Mouse (Mus musculus) MN1 (cell line): ENCODE results near the gene Defb47.

ENCODE experiments used
- DNase-seq: peaks from one replicate; pipeline ENCODE4 v3.0.0-alpha.2; 2016; ENCODE audit warnings: low spot score

Defb47 gene

DNA sequence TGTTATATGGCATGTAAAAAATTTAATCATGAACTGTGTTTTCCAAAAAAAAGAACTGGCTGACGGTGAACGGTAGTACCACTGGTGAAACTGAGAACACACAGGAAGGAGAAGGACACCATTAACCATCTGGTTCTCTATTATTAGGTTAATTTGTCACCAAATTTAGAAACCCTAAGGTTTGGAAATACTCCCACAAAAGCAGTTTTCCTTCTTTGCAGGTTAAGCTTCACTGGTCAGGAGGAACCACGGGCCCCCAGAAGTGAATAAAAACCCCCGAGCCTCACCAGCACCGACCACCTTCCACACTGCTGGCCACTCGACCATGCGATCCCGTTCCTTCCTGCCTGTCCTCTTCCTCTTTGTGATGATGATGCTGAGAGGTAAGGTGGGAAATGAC lies at the start of gene Defb47:
Gene Defb47 (plus strand): TSS at position 301 of the 400 bp plus-strand sequence.
- DNase-seq: no peak

DNA sequence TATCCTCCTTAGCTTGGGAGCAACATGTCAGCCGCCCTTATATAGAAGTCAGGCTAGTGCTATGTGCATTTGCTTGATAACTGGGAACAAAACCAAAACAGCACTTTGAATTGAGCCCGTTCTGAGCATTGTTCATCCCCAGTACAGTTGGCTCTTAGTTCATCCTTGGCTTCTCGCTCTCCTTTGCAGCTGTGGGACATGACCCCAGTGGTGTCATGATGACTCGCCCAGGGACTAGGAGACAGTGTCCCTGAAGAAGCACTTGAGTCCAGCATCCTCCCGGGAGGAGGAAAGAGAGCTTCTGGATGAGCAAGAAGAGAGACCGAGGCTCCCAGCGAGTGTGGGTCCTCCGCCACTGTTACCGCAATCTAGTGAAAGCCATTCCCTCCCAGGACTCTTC lies 41.8 kb upstream of the Defb47 start:
- no peak for DNase-seq

DNA sequence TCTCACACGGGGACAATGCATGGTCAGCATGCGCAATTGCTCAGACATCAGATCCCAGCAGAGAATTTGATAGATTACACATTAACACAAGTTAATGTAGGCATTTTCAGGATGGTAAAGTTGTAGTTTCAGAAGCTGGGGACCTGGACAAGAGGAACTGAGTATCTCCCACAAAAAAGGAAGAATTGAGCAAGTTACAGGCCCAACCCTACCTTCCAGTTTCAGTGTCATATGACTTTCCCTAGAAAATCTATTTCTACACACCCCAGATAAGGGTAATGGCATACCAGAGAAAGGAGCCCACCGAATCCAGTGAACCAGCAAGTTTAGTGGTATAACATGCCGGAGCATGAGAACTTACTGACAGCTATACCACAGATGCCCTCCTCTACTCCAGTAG lies 34.2 kb upstream of the Defb47 start:
- no peak for DNase-seq

DNA sequence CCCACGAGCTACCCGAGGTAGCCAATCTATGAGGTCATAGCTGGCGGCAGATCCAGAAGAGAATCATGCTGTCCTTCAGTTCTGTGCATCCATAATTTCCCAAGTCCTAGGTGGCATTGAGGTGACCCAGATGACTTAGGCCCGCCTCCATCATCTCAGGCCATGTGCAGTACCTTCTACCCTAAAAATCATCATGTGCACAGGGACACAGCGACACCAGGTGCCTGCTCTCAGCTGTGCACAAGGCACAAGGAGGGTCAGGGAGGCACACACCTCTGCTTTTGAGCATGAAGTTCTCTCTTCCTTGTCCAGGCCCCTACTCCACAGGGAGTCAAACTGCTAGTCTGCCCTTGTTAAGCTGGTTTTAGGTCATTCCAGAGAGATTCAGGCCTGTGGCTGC lies 32.5 kb upstream of the Defb47 start:
- DNase-seq: no peak

DNA sequence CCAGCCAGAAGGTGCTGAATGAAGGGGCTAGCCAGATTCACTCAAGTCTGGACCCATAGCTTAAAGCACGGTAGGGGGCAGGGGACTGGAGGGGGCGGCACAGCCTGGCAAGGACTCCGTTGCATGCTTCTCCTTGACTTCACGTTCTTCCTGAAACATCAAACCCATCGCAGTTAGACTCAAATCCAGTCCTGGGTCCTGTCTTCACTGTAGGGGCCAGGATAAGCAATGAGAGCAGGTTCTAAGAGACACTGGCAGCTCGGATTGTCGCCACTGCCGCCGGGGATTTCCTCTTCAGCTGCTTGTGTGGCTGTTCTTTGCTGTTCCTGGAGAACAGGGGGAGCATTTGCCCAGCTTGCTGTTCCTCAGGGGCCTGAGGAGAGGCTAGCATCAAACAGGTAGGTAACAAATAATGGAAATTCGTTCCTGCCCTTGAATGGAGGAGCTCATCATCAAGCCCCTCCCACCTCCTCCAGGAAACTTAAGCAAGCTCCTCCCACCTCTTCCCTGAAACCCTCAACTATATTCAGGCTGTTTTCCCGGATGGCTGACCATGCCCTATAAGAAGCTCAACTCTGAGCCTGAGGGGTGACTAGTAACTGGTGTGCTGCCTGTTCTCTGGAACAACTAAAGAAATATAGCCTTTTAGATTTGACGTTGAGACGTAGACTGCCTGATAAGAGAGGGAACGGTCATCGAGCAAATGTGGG lies 31.9 kb upstream of the Defb47 start:
- DNase-seq: no peak

DNA sequence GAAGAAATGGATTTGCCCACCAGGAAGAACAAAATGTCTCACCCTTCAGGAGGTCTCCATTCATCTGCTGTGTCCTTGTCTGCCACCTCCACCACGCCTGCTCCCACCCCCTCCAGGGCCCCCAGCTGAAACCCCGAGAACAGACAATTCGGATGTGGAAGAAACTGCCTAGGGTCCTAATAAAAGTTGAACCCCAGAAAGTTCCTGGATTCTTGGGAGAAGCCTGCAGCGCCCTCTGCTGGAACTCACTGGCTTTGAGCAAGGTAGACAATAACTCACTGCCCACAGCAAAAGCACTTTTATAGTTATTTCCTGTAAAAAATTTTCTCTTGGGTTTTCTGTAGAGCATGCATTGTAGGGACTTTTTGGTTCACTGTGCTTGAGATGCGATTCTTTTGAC lies 22.8 kb upstream of the Defb47 start:
- DNase-seq: peak; percentile 39

DNA sequence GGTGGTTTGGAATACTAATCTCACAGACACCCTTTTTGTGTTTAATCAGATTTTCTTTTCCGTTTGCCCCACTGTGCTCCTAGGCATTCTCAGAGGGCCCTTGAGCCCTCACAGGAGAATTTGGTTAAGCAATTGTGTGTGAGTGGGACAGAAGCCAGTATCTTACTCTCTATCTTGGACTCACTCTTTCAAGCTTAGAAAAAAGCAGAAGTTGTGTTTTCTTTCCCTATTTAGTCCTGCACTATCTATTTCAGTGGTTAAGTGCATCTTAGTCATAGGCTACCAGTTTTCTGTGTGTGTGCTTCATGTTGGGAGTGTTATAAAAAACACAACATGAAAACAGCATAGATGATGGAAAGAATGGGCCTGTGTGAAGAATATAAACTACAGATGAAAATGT lies 18.1 kb upstream of the Defb47 start:
- DNase-seq: no peak

DNA sequence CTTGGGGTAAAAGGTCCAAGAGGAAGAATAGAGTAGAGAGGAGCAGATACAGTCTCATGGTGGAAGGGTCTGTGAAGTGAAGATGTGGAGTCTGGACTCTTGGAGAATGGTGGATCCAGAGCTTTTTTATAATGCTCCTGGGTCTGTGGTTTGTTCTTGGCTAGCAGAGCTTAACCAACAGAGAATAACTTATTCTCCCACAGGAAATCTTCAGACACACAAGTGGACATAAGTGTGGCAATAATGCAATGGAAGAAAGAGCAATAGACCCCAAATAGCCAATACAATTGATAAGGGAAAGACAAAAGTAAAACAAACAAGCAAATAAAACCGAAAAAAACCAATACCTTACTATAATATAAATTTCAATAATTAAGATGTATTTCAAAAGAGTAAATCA lies 13.5 kb upstream of the Defb47 start, which contains the start of gene Defb48:
Gene Defb48 (minus strand): TSS at position 101 of the 400 bp plus-strand sequence.
- DNase-seq: no peak

DNA sequence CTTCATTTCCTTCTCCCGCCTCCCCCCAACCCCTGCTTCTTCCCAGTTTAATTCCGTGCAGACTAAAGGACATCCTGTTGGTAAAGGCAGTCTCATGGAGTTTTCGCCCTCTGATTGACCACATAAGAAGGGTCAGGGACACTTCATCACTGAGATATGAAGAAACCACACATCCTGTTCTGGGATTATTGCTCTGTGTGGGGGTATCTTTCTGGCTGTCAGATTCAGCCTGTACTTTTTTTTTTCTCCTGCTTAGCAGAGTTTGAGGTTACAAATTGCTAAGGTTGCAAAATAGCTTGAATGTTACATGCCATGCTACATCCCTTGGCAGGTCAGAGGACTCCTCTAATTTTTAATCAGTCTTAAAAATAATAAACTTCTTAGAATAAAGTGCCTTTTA lies 6.6 kb upstream of the Defb47 start:
- no peak for DNase-seq

DNA sequence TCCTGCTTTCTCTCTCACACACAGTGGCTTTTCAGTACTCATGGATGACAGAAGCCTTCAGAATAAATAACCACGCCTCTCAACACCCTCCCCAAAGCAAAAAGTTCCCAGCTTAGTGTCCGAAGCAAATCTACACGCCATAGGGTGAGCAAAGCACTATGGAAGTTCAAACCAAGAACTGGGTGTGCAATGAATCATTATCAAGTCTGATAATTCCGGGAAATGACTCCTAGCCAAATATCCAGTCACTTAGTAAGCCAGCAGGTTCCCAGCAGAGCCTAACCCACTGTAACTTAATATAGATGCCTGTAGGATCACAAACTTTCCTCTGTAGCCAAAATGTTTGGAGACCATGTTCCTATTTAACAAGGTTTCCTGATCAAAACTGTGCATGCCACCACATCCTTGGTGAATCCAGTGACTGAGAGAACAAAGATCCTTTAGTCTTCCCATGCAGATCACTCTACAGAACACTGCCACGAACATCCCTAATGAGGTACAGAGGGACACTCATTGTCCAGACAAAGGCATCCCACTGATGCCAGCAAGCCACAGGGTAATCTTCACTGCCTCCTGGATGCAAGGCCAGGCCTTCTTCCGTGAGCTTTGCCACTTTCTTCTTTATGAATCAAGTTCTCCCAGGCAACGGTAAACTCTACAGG lies 5.9 kb upstream of the Defb47 start:
- DNase-seq: no peak

DNA sequence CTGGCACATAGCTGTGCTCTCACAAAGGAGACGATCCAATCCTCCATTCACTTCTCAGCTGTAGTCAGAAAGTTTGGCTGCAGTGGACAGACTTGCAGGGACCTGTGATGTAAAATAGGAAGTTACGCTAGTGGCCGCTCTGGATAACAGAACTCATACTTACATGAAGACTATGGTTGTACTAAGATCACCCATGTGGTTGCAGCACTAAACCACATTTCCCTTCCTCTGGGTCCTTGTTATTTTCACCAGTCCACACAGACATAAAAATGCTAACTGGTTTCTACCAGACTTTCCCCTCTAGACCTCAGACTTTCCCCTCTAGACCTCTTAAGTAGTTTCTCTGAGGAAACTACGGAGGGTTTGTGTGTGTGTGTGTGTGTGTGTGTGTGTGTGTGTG lies 1.1 kb downstream of the Defb47 start:
- no peak for DNase-seq

DNA sequence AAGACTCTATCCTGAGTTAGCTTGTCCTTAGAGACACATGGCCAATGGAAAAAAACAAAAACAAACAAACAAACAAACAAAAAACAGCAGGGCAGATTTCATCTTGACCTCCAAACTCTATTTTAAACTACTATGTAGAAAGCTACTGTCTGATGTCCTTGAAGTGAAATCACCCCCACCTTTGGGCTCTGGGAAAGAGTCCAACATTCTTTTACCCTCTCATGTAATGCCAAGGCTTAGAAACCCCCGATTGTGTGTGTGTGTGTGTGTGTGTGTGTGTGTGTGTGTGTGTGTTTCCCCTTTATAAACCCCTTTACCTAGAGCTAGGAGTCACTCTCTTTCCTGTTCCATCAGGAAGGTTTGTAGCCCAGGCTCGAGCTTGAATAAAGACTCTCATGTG lies 4.7 kb downstream of the Defb47 start:
- no peak for DNase-seq

DNA sequence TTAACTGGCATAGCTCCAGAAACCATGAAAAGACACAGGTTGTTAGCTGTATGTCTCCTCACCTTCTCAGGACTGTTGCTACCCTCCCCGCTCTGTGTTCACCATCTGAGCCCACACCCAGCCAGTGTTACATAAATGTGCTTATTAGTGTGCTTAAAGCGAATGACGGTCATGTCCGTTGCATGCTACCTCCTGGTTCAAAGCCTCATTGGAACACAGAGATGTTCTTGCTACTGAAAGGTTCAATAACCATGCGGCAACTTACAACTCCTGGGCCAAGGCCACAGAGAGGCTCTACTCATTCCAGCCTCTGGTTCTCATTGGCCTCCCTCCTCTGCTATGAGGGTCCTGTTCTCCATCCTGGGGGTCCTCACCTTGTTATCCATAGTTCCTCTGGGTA lies 13.6 kb downstream of the Defb47 start, which contains the start of gene Defb43:
Gene Defb43 (plus strand): TSS at position 301 of the 400 bp plus-strand sequence.
- no peak for DNase-seq

DNA sequence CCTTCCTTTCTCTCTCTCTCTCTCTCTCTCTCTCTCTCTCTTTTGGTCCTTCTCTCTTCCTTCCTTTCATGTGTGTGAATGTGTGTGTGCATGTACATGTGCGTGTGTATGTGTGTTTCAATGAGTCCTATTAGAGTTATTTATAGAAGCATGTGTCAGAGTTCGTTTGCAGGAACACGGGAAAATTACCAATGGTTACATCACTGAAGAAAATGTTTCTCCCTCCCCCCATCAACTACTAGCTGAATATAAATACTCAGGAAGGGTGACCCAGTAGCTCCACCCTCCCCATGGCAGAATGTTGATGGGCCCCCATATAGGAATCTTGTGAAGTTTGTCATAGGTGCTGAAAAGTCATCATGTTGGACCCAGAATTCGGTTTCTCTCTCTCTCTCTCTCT lies 15.2 kb downstream of the Defb47 start:
- DNase-seq: peak; percentile 36

DNA sequence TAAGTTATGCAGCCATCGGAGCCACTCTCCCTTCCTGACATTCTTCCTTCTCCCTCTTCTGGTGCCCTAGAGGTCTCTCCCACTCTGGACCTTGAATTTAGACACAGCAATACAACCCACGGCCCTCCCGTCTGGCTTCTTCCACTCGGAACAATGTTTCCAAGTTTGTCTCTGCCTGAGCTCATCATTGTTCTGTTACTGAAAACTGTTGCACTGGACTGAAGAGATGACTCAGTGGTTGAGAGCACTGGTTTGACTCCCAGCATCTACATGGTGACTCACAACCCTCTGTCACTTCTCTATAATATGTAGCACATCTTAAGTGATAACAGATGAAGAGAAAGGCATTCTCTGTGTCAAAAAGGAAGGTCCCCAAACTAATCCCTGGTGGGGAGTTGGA lies 16.8 kb downstream of the Defb47 start:
- DNase-seq: peak; percentile 24

DNA sequence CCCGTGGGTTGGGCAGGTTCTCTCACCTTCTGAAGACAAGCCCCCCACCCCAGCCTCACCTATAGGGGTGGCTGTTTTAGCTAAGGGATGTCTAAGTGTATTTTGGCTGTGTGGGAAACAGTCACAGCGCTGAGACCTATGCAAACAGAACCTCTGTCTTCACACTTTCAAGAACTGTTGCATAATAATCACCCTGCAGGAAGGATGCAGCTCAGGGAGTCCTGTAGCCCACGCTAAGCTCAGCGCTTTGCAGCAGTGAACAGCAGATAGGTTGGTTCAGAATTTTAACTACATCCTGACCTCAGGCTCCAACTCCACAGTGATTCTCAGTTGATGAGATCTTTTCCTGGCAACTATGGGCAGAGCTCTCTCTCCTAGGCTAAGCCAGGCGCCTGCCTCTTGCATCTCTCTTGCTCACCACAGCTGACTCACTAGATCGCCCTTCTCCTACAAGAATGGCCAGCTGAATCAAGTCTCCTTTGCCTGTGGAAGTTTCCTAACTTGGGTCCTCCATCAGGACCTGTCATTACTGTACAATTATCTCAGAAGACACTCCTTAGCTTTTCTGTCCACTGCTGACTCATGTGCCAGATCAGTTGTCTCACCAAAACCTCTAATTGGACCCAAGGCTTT lies 22.8 kb downstream of the Defb47 start:
- peak; percentile 66 for DNase-seq

DNA sequence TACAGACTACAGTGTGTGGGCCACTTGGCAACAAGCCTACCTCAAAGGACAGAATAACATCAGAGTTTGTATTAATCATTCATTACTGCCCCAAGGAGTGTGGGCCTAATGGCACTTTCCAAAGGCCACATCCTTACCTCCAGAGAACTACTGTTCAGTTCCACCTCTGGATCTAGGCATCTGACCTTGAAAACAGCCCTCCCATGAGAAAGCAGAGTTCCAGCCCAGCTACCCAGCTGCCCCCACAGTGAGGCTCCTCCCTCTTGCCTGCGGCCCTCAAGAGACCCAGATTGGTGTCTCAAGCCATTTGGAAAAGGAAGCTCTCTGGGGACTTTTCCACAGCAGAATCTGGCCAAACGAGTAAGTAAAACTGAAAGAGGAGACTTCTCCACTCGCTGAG lies 48.8 kb downstream of the Defb47 start, which contains the start of gene Defb42:
Gene Defb42 (plus strand): TSS at position 301 of the 400 bp plus-strand sequence.
- no peak for DNase-seq

DNA sequence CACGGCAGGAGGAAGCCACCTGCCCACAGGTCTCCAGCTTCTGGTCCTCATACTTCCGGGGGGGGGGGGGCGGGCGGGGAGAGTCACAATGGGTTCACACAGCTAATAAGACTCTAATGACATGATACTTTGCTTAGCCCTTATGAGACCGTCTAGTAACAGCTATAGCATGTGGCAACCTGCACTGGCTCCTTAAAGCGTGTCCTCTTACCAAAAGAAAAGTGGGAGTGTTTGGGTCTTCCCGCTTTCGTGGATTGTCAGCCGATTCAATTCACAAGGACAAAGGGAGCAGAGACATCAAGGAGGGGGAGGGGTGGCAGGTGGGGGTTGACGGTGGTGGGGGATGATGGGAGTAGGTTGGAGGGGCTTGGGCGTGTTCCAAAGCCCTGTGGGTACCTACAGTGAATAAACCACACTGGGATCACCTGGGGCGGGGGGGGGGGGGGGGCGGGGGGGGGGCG lies 52.1 kb downstream of the Defb47 start, which contains the start of gene Defb30:
Gene Defb30 (minus strand): TSS at position 51 of the 461 bp plus-strand sequence.
- DNase-seq: no peak
